Mouse (Mus musculus) thymus, adult 2 months (tissue): ENCODE results near the gene Itga10.

Experiments
- CTCF ChIP-seq: fragments of 200-500 bp; IDR thresholded peaks from 2 replicates; pipeline ENCODE4 v1.5.1; 2012; ENCODE audit warnings: mild to moderate bottlenecking, control low read depth, low read length, moderate library complexity, borderline replicate concordance; ENCODE audit not compliant: control insufficient read depth, poor library complexity, insufficient read depth; ENCODE audit errors: extremely low read depth
- POLR2A ChIP-seq: fragments of 200-500 bp; IDR thresholded peaks from 2 replicates; pipeline ENCODE4 v1.6.1; 2012; ENCODE audit warnings: mild to moderate bottlenecking, low read length, control low read depth, moderate library complexity; ENCODE audit not compliant: control insufficient read depth, poor library complexity, insufficient read depth; ENCODE audit errors: extremely low read depth

DNA sequence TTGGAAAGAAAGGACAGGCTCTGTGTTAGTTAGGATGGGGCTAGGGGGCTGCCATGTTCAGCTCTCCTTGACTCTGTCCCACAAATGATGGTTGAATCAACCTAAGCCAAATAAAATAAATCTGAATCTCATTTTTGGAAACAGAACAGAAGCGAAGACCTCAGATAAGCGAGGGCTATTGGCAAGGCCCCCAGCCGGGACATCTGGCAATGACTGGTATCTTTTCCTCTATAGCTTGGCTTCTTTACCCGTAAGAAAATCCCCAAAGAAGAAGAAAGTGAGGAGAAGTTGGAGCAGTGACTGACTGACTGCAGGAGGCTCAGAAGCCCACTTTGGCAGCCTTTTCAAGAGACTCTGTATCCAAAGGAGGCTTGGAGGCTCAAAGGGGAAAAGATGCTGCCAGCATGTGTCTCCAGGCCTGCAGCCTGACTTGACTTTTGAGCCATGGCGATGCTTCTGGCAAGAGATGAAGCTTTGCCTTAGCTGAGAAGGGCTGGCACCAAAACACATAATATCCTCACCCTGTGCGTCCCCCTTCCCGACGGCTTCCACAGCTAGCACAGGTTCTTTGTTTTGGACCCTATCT, 17.4 kb downstream of the Itga10 start:
- TF ChIP-seq CTCF (no peak), POLR2A (no peak)
